Mouse (Mus musculus): ENCODE data around the gene Gab1. TPM values are rescaled to one million over a fixed set of nuclear protein-coding genes. Genes with fewer than 3 reads are reported as not detected.
A peak's percentile ranks its signal among the peaks of the same experiment; 100 is the strongest.

Gab1 gene
- total RNA-seq, 2 experiments from 2014 or later, result 20.0 to 23.0 TPM

DNA sequence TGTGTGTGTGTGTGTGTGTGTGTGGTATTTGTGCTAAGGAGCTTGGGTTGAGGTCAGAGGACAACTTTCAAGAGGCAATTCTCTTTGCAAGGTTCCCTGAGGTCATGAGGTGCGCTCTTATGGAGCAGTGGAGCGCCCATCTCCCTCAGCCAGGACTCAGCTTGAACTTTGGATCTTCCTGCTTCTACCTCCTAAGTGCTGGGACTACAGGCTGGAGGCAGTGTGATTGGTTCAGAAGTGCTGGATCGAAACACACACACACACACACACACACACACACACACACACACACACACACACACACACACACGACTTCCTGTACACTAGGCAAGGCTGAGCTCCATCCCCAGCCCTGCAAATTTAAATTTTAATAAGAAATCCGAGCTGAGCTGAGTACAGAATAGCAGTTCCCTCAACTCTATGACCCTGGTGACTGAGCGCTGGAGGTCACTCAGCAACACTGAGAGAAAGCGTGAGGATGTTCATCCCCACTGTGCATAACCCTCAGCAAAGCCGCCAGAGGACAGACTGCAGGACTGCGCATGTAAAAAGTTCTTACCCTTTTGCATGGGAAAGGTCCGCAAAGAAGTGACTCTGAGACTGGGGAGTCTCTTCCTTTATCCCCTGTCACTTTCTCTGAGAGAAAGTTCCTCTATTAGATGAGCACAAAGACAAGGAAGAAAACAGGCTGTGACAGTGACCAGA is 6.4 kb downstream of the Gab1 start:
- no peak for DNase-seq (ENCODE audit: extremely low spot score in 1 of 2, low spot score in 1 of 2)

- DNase-seq (ENCODE audit: extremely low spot score in 1 of 2, low spot score in 1 of 2), result no peak
Observed at GRCm38 (mm10) chr8:80872688-80873087, 7.6 kb downstream of the Gab1 start.

DNA sequence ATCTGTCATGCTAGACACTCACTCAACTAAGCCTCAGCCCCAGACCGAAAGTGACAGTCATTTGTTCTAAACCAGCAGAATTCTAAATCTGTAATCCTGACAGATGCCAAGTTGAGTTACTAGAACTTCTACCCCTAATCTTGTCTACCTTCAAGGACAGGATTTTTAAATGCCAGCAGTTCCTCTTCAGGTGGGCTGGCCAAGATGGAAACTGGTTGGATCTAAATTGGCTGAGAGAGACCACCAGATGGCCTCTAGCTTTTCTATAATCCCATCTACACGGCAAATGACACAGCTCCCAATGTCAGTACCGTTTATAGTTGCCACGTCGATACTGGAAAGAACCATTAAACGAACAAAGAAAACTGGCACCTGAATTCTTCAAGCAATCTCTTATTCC is 8.9 kb downstream of the Gab1 start:
- DNase-seq (ENCODE audit: extremely low spot score in 1 of 2, low spot score in 1 of 2), result no peak

- no peak for DNase-seq (ENCODE audit: extremely low spot score in 1 of 2, low spot score in 1 of 2)
Observed at GRCm38 (mm10) chr8:80870535-80871204, 9.6 kb downstream of the Gab1 start.

DNA sequence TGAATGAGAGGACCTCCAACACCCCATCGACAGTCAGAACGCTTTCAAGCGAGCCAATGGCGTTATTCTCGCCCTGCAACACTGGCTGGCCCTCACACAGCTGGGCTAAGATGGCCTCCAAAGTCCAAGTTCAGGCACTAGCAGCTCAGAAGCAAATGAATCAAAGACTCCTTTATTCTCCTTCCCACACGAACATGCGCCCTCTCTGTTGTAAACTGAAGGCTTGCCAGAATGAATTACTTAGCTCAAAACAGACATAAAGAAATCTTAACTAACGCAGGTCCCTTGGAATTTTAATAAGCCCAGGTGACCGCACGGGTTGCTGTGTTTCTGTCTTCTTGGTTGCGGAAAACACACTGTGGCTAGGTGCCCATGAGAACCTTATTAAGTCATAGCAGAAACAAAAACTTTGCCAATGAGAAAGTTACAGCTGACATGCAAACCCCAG is 10.4 kb downstream of the Gab1 start:
- DNase-seq (ENCODE audit: extremely low spot score in 1 of 2, low spot score in 1 of 2), result no peak

DNA sequence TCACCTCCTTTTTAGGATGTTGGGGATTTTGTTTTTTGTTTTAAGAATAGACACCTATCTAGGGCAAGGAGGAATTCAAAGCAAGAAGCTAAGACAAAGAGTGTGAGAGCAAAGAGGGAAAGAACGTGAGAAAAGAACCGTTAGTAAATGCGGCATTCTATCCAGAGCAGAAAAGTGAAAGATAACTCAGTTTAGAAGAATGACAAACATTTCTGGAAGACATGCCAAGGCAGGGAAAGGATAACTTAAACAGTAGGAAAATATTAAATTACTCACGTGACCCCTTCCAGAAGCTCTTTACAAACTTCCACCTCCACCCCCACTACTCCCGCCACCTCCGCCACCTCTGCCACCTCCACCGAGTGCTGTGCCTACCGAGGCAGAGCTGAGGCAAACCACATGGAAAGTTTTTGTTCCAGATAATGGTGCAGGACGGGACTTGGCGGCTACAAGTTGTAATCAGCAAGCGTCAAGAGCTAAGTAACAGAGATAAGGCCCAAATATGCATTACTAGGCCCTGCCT is 11.5 kb downstream of the Gab1 start:
- no peak for DNase-seq (ENCODE audit: extremely low spot score in 1 of 2, low spot score in 1 of 2)

DNA sequence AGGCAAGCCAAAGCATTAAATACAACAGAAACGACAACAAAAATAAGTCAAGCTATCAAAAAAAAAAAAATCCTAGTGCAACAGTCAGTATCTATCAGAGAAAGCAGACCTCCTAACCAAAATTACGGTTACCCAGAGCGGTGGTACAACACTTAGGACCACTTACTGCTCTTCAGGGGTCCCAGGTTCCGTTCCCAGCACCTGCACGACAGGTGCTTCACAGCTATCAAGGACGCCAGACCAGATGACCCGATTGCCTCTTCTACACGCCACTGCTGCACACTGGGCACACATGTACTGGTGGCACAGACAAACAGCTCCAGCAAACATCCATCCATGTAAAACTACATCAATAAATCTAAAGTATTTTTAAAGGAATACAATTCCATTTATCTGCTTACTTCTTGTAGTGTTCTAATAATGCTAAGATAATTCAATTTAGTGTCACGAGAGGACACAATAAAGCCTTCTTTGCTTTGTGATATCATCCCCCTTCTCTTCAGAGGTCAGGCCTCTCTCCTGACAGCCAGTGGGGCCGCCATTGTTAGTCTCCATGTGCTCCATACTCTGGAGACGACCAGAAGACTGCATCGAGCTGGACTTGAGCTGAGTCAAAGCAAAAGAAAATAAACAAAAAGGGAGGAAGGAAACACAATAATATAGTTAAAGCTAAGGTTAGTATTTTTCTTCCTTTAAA is 12.2 kb downstream of the Gab1 start:
- no peak for DNase-seq (ENCODE audit: extremely low spot score in 1 of 2, low spot score in 1 of 2)

- DNase-seq (ENCODE audit: extremely low spot score in 1 of 2, low spot score in 1 of 2), result no peak
Observed at GRCm38 (mm10) chr8:80867598-80867997, 12.7 kb downstream of the Gab1 start.

- DNase-seq (ENCODE audit: extremely low spot score in 1 of 2, low spot score in 1 of 2), result peak in 1 of 2 experiments; percentile 46
Observed at GRCm38 (mm10) chr8:80865181-80865784, 15.0 kb downstream of the Gab1 start.

GRCm38 (mm10) chr8:80863393-80863792 is 16.9 kb downstream of the Gab1 start:
- DNase-seq (ENCODE audit: extremely low spot score in 1 of 2, low spot score in 1 of 2), result no peak

DNA sequence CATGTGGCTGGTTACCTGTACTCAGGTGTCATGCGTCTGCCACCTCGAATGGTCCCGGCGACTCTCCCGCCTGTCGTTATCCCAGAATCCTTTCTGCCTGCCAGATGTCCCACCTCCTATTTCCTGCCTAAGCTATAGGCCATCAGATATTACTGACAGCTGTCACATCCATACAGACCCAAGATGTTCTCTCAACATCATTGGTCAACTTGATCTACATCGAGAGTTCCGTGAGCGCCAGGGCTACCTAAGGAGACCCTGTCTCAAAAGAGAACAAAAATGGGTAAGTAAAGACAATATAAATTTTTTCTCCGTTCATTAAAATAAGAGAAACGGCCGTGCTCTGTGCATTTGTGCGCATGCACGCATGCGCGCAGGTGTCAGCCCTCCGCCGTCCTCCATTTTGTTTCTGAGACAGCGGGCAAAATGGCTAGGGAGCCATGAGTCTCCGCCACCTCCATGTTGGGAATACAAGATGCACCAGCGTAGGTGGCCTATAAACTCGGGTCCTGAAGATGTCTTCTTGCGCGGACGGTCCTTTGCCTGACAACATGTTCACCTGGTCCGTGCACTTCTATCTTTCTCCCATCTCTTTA is 21.0 kb downstream of the Gab1 start:
- DNase-seq (ENCODE audit: extremely low spot score in 1 of 2, low spot score in 1 of 2), result no peak

DNA sequence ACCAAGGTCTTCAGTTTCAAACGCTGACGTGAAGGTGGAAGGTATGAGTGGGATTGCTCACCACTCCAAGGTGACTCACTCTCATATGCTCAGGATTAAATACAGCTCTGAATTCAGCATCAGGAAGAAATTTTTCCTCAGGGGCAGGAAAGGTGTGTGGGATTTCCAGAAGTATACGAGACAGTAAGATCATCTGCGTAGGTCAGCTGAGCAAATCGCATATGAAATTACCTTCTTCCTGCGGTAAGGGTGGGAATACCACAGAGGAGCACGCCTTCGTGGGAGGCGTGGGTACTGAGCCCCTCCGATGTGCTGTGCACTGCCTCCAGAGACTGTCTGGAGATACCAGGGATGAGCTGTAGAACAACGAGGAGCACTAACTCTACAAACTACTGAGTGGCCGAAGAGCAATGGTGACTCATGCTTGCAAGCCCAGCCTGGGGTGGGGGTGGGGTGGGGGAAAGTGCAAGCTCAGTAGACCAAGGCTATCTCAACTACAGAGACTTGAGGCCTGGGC is 22.4 kb downstream of the Gab1 start:
- DNase-seq (ENCODE audit: extremely low spot score in 1 of 2, low spot score in 1 of 2), result no peak

GRCm38 (mm10) chr8:80857128-80857527 is 23.2 kb downstream of the Gab1 start:
- DNase-seq (ENCODE audit: extremely low spot score in 1 of 2, low spot score in 1 of 2), result no peak

GRCm38 (mm10) chr8:80856606-80857005 is 23.7 kb downstream of the Gab1 start:
- DNase-seq (ENCODE audit: extremely low spot score in 1 of 2, low spot score in 1 of 2), result peak; percentile 20 to 38

GRCm38 (mm10) chr8:80853622-80854021 is 26.7 kb downstream of the Gab1 start:
- DNase-seq (ENCODE audit: extremely low spot score in 1 of 2, low spot score in 1 of 2), result no peak

DNA sequence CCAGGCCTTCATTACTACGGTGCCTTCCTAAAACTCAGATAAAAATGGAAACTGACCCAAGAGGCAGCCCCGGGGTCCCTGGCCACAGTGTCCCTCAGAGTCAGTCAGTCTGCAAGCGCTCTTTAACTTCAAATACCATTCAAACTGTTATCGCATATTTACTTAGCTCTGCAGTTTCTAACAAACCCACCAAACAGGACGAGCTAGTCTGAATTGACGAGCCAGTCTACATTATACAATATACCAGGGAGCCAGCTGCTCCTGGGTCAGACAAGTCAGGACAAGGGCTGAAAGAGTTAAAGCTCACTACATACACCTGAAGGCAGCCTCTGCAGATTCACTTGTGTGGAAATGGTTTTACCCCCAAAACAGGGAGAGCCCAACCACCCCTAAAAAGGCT is 27.1 kb downstream of the Gab1 start:
- no peak for DNase-seq (ENCODE audit: extremely low spot score in 1 of 2, low spot score in 1 of 2)

DNA sequence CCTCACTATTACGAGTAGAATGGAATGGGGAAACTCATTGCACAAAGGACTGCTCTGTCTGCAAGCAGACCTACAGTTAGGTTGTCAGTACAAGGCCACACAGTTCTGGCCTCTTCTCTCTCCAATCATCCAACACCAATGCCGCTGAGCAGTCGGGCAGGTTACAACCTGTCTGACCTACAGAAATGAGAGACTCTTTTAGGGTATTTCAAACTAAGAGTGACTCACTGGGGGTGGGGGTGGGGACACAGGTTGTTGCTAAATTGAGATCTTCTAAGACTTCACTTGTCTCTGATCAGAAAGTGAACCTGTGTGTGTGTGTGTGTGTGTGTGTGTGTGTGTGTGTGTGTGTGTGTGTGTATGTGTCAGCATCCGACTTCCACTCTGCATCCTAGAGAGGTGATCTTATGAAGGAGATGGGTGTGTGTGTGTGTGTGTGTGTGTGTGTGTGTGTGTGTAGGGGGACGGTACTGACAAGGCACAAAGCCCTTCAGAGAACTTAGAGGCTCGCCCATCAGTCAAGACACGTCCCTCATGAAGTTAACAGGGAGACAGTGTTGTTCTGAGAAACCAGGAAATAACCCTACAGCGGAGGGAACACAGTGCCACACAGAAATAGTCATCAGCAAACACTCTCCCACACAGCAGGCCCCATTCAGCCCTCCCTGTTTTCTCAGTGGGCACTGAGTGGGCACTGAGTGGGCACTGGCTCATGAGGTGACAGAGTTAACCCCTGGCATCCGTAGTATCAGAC is 27.7 kb downstream of the Gab1 start:
- no peak for DNase-seq (ENCODE audit: extremely low spot score in 1 of 2, low spot score in 1 of 2)

GRCm38 (mm10) chr8:80851648-80852047 is 28.7 kb downstream of the Gab1 start:
- DNase-seq (ENCODE audit: extremely low spot score in 1 of 2, low spot score in 1 of 2), result no peak

DNA sequence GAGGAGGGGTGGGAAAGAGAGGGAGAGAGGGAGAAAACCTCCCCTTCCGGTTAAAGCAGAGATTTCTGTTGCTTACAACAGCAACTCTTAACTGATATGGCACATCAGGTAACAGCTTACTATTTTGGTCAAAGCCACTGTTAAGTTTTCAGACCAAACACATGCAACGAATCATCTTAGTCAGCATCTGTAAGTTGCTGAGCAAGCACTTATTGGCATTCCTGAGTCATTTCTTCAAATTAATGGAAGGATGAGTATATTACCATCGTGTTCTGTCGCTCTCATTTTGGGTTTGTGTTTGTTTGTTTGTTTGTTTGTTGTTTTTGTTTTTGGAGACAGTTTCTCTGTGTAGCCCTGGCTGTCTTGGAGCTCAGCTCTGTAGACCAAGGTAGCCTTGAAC is 30.3 kb downstream of the Gab1 start:
- DNase-seq (ENCODE audit: extremely low spot score in 1 of 2, low spot score in 1 of 2), result no peak

DNA sequence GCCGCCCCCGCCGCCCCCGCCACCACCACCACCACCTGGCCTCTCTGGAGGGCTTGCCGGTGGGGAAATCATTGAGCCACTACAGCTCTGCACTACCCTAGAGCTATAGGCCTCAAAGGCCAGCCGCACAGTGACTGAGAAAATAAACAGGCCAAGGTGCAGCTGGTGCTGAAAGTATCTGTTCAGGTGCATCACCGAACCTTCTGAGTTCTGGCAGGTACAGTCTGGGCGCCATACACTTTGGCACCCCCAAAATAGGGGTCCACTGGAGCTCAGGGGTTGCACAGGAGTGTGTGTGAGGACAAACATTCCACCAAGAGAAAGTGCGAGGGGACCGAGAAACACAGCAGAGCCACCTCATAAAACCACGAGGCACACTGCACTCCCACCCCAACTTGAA is 31.7 kb downstream of the Gab1 start:
- DNase-seq (ENCODE audit: extremely low spot score in 1 of 2, low spot score in 1 of 2), result no peak

Measured in layer of hippocampus, postnatal 25 days (tissue).